Mouse (Mus musculus): ENCODE results near the gene Eloa. TPM values are rescaled to one million over a fixed set of nuclear protein-coding genes. Genes with fewer than 3 reads are reported as not detected.
"Not testable (repeated sequence)": the region's sequence is repeated elsewhere in the genome, so short reads cannot be mapped to it uniquely, and the experiment has no call there.

Eloa gene
- total RNA-seq, 2 experiments from 2014 or later = 50.6 to 50.7 TPM

DNA sequence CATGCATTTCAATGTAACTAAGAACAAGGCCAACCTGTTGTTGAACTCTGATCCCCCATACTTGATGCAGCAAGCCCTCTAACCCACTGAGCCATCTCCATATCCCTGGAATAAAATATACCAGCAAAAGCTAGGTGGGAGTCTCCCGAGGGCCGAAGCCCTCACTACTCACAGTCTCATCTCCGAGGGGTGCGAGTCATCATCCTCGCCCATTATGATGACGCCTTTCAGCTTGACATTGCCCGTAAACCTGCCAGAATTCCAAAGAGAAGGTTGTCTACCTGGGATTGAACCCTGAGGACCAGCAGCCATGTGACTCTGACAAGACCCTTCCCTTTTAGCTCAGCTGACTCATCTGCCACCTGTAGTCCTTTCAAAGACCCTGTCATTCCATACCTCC, 35.8 kb downstream of the Eloa start:
- no peak for DNase-seq (ENCODE audit: low spot score in 2 of 2)

DNA sequence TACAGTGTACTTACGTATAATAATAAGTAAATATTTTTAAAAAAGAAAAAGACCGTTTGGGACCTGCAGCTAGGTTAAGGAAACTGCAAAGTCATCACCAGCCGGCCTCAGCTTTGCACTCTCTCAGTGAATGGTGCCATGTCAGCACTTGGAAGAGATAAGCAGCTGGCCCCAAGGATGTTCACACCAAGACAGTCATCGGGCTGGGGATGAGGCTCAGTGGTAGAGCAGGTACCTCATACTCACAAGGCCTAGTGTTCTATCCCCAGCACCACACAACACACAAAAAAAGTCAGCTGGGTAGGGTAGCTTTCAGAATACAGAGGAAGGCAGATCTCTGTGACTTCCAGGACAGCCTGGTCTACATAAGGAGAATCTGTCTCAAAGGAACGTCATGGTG, 36.4 kb downstream of the Eloa start:
- DNase-seq (ENCODE audit: low spot score in 2 of 2) = no peak

DNA sequence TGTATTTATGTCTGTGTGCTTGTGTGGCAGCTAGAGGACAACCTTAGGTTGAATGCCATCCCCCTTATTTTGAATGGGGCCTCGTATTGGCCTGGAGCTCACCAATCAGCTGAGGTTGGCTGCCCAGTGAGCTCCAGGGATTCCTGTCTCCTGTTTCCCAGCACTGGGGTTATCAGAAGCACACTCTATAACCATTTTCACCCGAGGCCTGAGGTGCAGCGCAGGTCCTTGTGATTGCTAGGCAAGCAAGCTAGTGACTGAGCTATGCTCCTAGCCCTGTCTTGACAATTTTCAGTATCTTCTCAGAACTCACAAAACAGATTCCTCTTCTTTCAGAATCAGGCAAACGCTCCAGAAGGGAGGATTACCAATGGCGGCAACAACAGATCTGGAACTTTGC, 37.0 kb downstream of the Eloa start:
- no peak for DNase-seq (ENCODE audit: low spot score in 2 of 2)

DNA sequence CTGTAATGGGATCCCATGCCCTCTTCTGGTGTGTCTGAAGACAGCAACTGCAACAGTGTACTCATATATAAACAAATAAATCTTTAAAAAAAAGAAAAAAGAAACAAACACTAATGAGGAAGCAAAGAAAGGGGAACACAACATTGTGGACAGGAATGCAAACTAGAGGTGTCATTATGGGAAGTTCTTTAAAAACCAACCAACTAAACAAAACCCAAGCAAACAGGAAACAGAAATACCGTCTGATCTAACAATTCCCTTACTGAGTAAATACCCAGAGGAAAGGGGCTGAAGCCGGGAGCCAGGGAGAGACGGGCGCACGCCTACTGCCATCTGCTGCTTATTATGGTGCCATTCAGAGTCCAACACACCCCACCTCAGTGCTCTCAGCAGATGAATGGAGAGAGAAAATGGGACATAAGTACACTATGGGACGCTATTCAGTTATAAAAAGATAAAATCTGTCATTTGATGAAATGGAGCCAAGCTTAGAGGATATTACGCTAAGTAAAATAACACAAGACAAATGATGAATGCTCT, 40.0 kb downstream of the Eloa start:
- no peak for DNase-seq (ENCODE audit: low spot score in 2 of 2)

DNA sequence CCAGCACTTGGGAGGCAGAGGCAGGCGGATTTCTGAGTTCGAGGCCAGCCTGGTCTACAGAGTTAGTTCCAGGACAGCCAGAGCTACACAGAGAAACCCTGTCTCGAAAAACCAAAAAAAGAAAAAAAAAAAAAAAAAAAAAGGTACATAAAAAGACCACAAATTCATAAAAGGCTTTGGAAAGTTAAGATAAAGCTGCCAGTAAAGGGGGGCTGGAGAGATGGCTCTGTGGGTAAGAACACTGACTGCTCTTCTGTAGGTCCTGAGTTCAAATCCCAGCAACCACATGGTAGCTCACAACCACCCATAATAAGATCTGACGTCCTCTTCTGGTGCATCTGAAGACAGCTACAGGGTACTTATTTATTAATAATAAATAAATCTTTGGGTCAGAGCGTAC, 41.3 kb downstream of the Eloa start:
- not testable (repeated sequence) for DNase-seq (ENCODE audit: low spot score in 2 of 2)

DNA sequence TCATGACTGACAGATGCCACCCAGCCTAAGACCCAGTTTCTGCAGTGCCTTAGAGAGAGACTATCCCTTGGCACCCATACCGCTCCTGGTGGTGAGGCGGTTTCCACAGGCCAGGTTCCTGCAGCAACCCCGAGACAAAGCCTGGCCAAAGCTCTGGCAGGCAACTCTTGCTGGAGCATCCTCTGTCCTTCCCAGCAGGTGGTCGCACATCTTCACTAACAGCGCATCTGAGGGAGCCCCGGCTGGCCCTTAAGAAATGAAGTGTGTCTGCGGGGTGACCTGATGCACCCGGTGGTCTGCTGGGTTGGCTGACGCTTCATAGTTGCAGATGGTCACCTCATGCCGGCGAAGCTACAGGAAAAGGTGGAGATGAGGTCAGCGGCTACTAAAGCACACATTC, 45.4 kb downstream of the Eloa start:
- DNase-seq (ENCODE audit: low spot score in 2 of 2) = no peak

DNA sequence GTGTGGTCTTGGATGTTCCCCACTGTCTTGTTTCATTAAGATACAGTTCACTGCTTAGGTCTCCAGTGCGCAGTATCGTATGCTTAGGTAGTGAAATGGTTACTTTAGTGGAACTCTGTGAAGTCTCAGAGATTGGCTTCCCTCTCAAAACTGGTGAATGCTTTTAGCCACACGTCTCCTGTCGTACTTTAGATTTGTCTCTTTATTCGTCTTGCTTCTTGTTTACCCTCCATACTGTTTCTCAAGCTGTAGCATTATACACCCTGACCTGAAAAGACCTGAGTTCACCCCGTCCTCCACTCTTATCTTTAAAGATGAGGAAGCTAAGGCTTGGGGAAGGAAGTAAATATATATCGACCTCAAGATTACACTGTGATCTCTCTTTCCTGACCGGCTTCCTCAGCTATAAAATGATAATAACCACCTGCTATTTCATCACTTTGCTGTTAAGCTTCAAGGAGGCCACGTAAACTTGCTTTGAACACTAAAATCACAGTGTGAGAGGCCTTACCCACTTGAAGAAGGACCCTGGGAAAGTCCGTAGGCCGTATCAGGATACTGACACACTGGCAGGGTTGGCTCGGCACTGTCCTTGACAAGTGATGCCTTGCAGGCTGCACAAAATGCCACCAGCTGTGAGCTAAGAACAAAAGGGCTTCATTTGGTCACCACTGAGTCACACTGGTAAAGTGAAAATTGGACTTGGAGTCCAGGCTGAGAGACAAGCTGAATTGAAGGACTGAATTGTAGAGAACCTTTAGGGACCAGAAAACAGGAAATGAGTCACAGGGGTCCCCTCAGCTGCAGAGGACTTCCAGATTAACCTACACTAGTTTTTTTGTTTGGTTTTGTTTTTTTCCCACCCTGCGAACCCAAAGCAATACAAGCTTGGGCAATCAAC, 48.4 kb downstream of the Eloa start:
- DNase-seq (ENCODE audit: low spot score in 2 of 2) = no peak

DNA sequence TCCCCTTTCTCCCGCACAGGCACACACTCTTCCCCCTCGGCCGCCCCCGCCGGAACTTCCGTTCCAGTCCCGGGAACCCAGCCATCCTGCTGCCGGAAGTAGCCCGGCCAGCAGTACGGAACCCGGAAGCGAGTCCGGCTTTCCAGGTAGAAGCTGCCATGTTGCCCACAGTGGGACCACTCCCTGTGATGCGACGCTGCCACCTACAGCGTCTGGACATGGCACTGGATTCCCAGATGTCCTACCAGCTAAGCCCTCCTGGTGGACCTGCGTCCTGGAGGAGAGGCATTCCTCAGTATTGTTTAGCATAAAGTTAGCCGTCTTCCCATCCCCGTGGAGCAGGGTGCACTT, 49.0 kb downstream of the Eloa start, which contains the start of gene Lypla2:
Lypla2 (minus strand) TSS at position 71 of the 351 bp plus-strand sequence.
- peak; percentile 64 to 77 for DNase-seq (ENCODE audit: low spot score in 2 of 2)

DNA sequence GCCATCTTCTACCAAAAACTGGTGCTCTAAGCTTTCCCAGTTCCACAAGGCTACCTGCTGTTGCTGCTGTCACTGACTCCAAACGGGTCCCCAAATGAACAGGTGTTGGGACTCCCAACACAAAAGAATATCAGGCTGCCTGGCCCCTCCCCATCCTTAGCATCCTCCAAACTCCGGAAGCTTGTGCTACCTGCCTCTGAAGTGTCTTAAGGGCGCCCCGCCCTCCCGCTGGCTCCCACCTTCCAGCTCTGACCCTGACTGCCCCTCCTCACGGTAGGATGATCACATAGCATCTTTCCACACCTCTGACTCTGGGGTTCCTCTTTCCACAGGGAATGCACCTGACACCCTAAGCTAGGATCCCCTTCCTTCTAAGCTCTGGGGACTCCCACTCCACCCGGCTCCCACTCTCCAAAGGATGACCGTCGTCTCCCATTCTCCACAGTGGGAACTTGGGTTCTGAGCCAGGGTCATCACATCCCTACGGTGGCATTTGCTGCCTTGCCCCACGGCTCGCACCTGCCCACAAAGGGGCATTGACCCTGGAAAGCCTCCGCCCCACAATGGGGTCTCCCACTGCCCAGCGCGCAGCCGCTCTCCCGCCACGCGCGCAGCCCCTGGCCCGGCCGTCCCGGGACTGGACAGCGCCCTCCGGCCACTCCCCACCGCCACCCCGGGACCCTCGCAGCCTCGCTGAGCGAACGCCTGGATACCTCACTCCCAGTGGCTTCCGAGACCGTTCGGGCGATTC, 49.6 kb downstream of the Eloa start:
- no peak for DNase-seq (ENCODE audit: low spot score in 2 of 2)

DNA sequence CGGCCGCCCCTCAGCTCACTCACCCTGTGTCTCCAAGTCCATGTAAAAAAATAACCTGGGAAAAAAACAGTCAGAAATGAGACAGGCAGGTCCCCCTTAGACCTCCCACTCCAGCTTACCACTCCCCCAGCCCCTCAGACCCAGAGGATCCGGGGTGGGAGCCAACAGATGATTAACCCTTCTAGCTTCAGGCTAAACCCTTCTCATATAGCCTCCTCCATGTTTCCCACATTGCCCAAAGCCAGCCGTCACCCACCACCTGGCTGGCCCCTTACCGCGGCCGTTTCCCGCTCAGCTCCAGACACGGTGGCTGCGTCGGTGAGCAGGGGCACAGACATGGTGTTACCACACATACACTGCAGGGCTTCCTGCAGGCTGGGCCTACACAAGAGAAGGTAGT, 51.0 kb downstream of the Eloa start:
- no peak for DNase-seq (ENCODE audit: low spot score in 2 of 2)

DNA sequence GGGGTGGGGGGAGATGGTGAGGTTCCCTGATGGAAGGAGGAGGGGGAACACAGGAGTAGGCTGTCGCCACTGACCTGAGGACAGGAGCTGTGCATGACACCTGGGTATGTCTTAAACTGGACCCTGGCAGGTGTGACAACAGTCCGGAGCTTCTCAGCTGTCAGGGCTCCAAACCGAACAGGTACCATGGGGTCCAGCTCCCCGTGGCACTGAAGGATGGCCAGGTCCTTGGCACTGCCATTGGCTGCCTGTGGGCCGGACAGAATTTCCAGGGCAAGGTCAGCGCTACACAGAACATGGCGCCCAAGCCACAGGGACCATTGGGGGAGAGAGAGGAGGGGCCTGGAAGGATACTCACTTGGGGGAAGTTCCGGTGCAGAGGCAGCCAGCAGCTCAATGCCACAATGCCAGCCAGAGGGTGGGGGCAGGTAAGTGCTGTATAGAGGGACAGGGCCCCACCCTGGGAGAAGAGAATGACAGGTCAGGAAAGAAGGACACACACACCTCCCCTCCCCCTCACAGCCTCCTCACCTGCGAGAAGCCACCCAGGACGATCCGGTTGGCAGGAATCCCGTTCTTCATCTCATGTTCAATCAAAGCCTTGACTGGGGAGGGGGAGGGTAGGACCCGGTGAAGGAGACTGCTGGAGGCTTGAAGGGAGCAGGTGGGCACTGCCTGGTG, 52.4 kb downstream of the Eloa start:
- no peak for DNase-seq (ENCODE audit: low spot score in 2 of 2)

DNA sequence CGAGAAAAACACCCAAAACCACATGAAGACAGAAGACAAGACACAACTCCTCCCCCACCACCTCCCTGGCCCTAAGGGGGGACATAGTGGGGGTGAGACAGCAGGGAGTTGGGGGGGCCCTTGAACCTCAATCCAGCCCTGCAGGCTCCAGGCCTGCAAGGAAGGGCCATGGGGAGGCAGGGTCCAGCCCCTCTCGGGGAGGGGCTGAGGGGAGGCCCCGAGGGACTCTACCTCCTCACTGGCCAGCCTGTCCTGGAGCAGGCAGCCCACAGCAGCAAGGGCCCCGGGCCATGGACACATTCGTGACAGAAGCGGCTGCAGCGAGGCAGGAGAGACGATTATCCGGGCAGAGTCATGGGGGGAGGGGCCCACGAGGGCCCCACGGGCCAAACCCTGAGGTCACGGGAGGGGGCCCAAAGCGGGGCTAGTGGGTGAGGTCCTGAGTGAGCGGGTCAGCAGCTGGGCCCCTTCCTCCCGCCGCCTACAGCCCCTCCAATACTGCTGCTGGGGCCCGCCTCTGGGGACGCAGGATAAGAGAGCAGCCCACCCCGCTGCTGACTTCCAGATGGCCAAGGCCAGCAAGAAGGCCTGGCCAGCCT, 53.2 kb downstream of the Eloa start:
- DNase-seq (ENCODE audit: low spot score in 2 of 2) = no peak

DNA sequence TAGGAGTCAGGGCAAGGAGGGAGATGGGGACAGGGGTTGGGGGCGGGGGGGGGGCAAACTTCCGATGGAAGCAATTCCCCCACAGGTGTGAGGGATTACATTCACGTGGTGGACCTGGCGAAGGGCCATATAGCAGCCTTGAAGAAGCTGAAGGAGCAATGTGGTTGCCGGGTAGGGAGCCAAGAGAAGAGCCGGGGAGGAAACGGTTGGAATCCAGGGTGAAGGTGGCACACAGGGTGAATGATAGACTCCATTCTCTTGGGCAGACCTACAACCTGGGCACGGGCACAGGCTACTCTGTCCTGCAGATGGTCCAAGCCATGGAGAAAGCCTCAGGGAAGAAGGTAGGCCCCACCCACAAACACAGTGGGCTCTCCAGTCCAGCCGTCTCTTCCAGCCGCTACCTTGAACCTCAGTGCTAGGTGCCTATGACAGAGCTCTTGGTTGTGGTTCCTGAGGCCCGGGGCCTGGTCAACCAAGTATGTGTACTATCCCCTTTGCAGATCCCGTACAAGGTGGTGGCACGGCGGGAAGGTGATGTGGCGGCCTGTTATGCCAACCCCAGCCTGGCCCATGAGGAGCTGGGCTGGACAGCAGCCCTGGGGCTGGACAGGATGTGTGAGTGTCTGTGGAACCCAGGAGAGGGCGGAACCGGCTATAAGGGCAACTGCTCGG, 54.3 kb downstream of the Eloa start:
- DNase-seq (ENCODE audit: low spot score in 2 of 2) = no peak

DNA sequence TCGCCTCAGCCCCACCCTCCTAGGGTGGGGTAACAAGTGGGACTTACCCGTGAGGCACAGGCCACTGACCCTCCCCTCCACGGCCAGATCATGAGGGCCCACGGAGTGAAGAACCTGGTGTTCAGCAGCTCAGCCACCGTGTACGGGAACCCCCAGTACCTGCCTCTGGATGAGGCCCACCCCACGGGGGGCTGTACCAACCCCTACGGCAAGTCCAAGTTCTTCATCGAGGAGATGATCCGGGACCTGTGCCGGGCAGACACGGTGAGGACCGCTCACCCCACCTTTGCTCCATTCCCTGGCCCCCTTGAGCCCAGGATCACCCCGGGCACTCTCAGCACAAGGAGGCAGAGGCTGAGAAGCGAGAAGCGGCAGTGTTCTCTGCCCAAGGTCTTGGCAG, 55.3 kb downstream of the Eloa start:
- no peak for DNase-seq (ENCODE audit: low spot score in 2 of 2)

DNA sequence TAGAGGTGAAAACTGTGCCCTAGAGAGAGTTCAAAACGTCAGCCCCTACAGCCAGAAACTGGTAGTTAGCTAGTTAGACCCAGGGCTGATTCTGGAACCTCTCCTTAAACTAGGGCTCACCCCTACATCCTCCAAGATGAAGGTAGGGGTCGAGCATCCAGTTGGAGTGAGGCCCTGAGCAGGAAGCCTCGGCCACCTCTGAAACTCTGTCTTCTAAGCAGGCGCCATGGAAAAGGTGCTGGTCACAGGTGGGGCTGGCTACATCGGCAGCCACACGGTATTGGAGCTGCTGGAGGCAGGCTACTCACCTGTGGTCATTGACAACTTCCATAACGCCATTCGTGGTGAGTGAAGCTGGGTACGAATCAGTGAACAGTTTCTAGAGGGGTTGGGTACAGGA, 56.5 kb downstream of the Eloa start:
- DNase-seq (ENCODE audit: low spot score in 2 of 2) = no peak

DNA sequence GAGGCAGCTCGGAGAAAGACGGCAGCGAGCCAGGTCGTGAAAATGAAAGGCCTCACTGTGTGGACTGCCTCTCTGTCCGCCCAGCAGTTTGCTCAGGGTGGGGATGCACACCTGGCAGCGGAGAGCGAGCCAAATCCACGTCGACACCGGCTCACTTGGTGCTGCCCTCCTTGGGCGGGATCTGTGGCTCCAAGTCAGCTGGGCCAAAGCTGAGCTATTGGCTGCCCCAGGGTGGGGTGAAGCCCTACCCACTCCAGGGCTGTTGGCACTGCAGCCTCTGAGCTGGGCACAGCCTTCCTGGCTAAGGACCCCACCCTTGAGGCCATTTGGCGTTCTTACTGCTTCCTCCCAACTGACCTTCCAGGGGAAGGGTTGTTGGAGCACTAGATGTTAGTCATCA, 57.1 kb downstream of the Eloa start:
- DNase-seq (ENCODE audit: low spot score in 2 of 2) = no peak

DNA sequence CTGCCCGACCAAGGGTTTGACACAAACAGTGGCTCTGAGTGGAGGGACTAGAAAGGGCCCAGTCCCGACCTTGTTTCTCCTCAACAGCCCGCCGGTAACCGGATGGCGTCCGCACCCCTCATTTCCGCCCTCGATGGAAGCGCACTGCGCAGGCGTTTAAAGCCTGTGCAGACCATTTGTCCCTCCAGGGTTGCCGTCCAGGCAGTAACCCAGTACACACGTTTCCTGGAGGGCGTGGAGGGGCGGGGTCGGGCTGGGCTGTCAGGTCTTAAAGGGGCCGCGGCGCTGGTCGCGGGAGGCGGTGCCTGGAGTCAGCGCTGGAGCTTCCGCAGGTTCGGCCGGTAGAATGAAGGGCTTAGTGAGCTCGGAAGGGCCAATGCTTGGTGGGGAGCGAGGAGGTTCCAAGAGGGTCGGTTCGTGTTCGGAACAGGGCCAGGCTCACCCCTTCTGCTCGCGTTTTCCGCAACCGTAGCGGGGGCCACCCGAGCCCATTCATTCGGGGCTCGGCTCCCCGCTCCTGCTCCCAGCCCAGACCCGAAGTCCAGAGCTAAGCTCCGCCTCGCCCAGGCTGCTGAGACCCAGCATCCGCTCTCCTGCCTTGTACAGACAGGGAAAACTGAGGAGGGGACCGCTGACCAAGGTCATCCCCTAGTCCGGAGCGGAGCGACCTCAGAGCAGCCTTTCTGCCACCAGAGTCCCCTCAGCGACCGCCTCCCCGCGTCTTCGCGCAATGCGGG, 57.9 kb downstream of the Eloa start, which contains the start of gene Gale:
Gale (plus strand) TSS at position 271 of the 737 bp plus-strand sequence.
- peak; percentile 83 to 88 for DNase-seq (ENCODE audit: low spot score in 2 of 2)

DNA sequence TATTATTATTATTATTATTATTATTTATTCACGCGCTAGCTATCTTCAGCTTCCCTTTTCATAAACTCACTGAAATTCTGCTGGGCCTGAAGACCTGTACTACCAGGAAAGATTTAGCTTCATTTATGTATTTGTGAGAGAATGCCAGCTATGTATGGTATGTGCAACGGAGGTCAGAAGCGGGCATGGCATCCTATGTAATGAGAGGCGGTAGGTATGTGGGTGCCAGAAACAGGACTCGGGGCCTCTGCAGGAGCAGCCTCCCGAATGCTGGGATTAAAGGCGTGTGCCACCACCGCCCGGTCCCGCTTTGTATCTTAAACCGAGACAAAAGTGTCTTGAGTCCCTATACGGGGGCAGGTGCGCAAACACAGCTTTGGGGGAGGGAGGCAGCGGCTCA, 58.6 kb downstream of the Eloa start:
- DNase-seq (ENCODE audit: low spot score in 2 of 2) = no peak

DNA sequence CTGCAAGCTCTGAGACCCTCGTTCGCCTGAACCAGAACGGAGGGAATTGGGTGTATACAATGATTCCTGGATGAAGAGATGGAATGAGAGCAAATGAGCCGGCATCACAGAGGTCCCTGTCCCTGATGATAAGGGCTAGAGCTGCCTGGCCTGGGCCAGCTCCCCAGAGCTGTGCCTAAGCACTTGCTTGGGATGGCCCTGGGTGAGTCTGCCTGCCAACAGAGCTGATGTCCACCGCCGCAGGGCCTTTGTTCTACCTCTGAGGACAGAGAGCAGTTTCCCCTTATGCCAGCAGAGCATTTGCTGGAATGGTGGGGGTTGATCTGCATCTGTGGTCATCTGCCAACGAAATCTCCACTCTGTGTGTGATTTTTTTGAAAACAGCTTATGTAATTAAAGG, 59.4 kb downstream of the Eloa start:
- no peak for DNase-seq (ENCODE audit: low spot score in 2 of 2)

DNA sequence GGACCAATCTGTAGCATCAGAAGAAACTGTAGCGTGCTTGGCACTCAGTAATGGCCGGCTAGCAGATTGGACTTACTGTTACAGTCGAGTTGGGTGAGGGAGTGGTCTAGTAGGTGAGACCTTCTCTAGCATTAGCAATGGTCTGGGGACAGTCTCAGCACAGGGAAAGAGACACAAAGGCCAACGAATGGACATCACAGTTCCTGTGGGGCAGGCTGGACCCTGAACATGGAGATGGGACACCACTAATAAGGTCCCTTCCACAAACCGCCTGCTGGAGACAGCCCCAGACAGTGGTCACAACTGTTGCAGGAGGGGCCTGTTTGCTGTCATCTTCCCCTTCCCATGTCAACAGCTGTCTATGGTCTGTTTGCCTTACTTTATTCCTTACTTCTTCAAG, 59.9 kb downstream of the Eloa start:
- DNase-seq (ENCODE audit: low spot score in 2 of 2) = no peak

All from adrenal gland, postnatal 4 days (tissue).